In the genomic region with DNA sequence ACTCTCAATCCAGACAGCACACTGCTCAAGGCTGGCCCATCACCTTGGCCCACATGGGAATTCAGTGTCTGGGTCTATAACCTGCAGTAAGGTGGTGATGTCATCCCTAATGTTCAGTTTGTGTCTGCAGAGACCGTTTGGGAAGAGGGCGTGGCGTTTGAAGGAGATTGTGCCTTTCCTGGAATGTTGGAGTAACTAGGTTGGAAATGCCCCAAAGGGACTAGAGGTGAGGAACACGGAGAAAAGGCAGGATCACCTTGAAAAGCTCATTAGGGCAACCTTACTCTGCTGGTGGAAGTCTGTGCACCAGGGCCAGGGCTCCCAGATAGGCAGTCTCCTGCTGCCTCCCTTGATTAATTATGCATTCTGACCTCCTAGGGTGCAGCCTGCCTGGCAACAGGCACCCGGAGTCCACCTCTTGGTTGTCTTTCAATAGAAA, we compare ENCODE assay signal across 9 mouse cellular contexts.
DNase-seq lines count a peak whose midpoint lies in the region; ATAC-seq and TF ChIP-seq lines count a peak whose summit lies in the region.
"Had no signal": no experiment of that assay in that cellular context is flagged by ENCODE, and none has a peak within 500 bp of the region (broad histone marks: within the 10 kb centered on the region; RNA-seq: fewer than 3 reads in every experiment).

No protein-coding gene starts in this region.

- no peaks in the 10 kb centered on the region for H3K27me3 ChIP-seq in limb, embryonic 14.5 days (ENCODE audit: control insufficient read depth, insufficient read depth, low read length)
- no peaks in the 10 kb centered on the region for H3K27me3 ChIP-seq in limb, embryonic 10.5 days (ENCODE audit: low read depth, poor library complexity, severe bottlenecking)
- H3K27me3 ChIP-seq in forebrain, embryonic 10.5 days (ENCODE audit: poor library complexity, severe bottlenecking): no peaks in the 10 kb centered on the region
- no peaks in the 10 kb centered on the region for H3K27me3 ChIP-seq in hindbrain, embryonic 15.5 days
- H3K27me3 ChIP-seq in midbrain, embryonic 13.5 days: no peaks in the 10 kb centered on the region
- H3K27me3 ChIP-seq: lung, embryonic 15.5 days had no signal

- no peaks in the 10 kb centered on the region for H3K9me3 ChIP-seq in limb, embryonic 14.5 days (ENCODE audit: control insufficient read depth, low read length)
- no peaks in the 10 kb centered on the region for H3K9me3 ChIP-seq in limb, embryonic 10.5 days (replicated peaks)
- no peaks in the 10 kb centered on the region for H3K9me3 ChIP-seq in forebrain, embryonic 10.5 days
- H3K9me3 ChIP-seq in hindbrain, embryonic 15.5 days: no peaks in the 10 kb centered on the region
- H3K9me3 ChIP-seq in midbrain, embryonic 13.5 days: no peaks in the 10 kb centered on the region
- H3K9me3 ChIP-seq: lung, embryonic 15.5 days had no signal

- peak; percentile 58; the same call in 1 of the 2 replicates for ATAC-seq in limb, embryonic 14.5 days (ENCODE audit: low FRiP score, low read depth)
- ATAC-seq in hindbrain, embryonic 15.5 days (ENCODE audit: low FRiP score, low read depth): peak; percentile 71
- ATAC-seq in midbrain, embryonic 13.5 days: peak; percentile 71
- no peak for ATAC-seq in inflammation-experienced regulatory T-cells, adult 6 months
- ATAC-seq in monocyte, adult 5-6 weeks (replicated peaks; ENCODE audit: insufficient number of reproducible peaks, low FRiP score, low TSS enrichment, poor library complexity, severe bottlenecking): no peak

- no peak overlapping the region for H3K4me2 ChIP-seq in limb, embryonic 14.5 days (replicated peaks; ENCODE audit: low read depth, low read length, severe bottlenecking)
- peak overlapping the region; percentile 48 for H3K4me2 ChIP-seq in hindbrain, embryonic 15.5 days
- peak overlapping the region; percentile 39 for H3K4me2 ChIP-seq in midbrain, embryonic 13.5 days (replicated peaks)
- H3K4me2 ChIP-seq: lung, embryonic 15.5 days had no signal

- H3K9ac ChIP-seq in limb, embryonic 14.5 days (ENCODE audit: low read depth, low read length, severe bottlenecking): no peak overlapping the region
- H3K9ac ChIP-seq in hindbrain, embryonic 15.5 days: 0 out of 2 replicates have a peak overlapping the region, but pooled peaks have one; percentile 29
- no peak overlapping the region for H3K9ac ChIP-seq in midbrain, embryonic 13.5 days (replicated peaks)
- H3K9ac ChIP-seq: lung, embryonic 15.5 days had no signal

- TF ChIP-seq POLR2A in limb, embryonic 14.5 days (IDR thresholded peaks at IDR 0.05; ENCODE audit: borderline replicate concordance, extremely low read depth, insufficient read depth, insufficient read length): no peak

- 30% methylated on average over 5 of the region's 5 CpGs for WGBS in limb, embryonic 14.5 days
- WGBS in limb, embryonic 10.5 days: 35% methylated on average over 5 of the region's 5 CpGs
- 26% methylated on average over 5 of the region's 5 CpGs for WGBS in forebrain, embryonic 10.5 days
- 17% methylated on average over 5 of the region's 5 CpGs for WGBS in hindbrain, embryonic 15.5 days
- WGBS in midbrain, embryonic 13.5 days: 22% methylated on average over 5 of the region's 5 CpGs

- 0 out of 2 replicates have a peak, but pooled peaks cover 3% of the 10 kb centered on the region for H3K4me1 ChIP-seq in limb, embryonic 14.5 days (ENCODE audit: control insufficient read depth, insufficient read depth, low read length)
- peaks cover 5% of the 10 kb centered on the region for H3K4me1 ChIP-seq in limb, embryonic 10.5 days
- H3K4me1 ChIP-seq in forebrain, embryonic 10.5 days: peaks cover 34% of the 10 kb centered on the region
- H3K4me1 ChIP-seq in hindbrain, embryonic 15.5 days (replicated peaks): peaks cover 25% of the 10 kb centered on the region
- H3K4me1 ChIP-seq in midbrain, embryonic 13.5 days (replicated peaks): peaks cover 37% of the 10 kb centered on the region

- H3K27ac ChIP-seq in limb, embryonic 14.5 days (replicated peaks; ENCODE audit: low read depth, low read length): no peak overlapping the region
- H3K27ac ChIP-seq in limb, embryonic 10.5 days: no peak overlapping the region
- peak overlapping the region; percentile 71 for H3K27ac ChIP-seq in forebrain, embryonic 10.5 days
- peak overlapping the region; percentile 80 for H3K27ac ChIP-seq in hindbrain, embryonic 15.5 days (replicated peaks)
- H3K27ac ChIP-seq in midbrain, embryonic 13.5 days: peak overlapping the region; percentile 69
- H3K27ac ChIP-seq: lung, embryonic 15.5 days had no signal

- H3K36me3 ChIP-seq in limb, embryonic 14.5 days (ENCODE audit: control insufficient read depth, insufficient read depth, low read length): no peaks in the 10 kb centered on the region
- H3K36me3 ChIP-seq in limb, embryonic 10.5 days: no peaks in the 10 kb centered on the region
- no peaks in the 10 kb centered on the region for H3K36me3 ChIP-seq in forebrain, embryonic 10.5 days (replicated peaks)
- no peaks in the 10 kb centered on the region for H3K36me3 ChIP-seq in hindbrain, embryonic 15.5 days
- H3K36me3 ChIP-seq in midbrain, embryonic 13.5 days: no peaks in the 10 kb centered on the region
- H3K36me3 ChIP-seq: lung, embryonic 15.5 days had no signal

- H3K4me3 ChIP-seq in limb, embryonic 14.5 days (replicated peaks; ENCODE audit: low read length): no peak overlapping the region
- no peak overlapping the region for H3K4me3 ChIP-seq in limb, embryonic 10.5 days
- H3K4me3 ChIP-seq in forebrain, embryonic 10.5 days: no peak overlapping the region; the same call in 1 of the 2 replicates
- H3K4me3 ChIP-seq in hindbrain, embryonic 15.5 days: peak overlapping the region; percentile 21
- H3K4me3 ChIP-seq in midbrain, embryonic 13.5 days (replicated peaks): 0 out of 2 replicates have a peak overlapping the region, but pooled peaks have one; percentile 2
- H3K4me3 ChIP-seq: lung, embryonic 15.5 days had no signal

- peak; percentile 38 for DNase-seq in limb, embryonic 14.5 days (ENCODE audit: low spot score)
- no peak for DNase-seq in limb, embryonic 10.5 days (ENCODE audit: low spot score)
- DNase-seq in forebrain, embryonic 10.5 days (ENCODE audit: extremely low spot score, low spot score): no peak
- DNase-seq in urinary bladder, postnatal 14 days (ENCODE audit: low spot score): no peak

Comparison
In these comparisons a context has a peak if more than half of its experiments do, and no peak if none do; other contexts are left out.
1. ATAC-seq: peak in limb, embryonic 14.5 days (single experiment), hindbrain, embryonic 15.5 days (single experiment) and midbrain, embryonic 13.5 days (single experiment); none in inflammation-experienced regulatory T-cells, adult 6 months (single experiment) and monocyte, adult 5-6 weeks (single experiment).
2. H3K27ac ChIP-seq: peak in forebrain, embryonic 10.5 days (single experiment), hindbrain, embryonic 15.5 days (single experiment) and midbrain, embryonic 13.5 days (single experiment); none in limb, embryonic 14.5 days (single experiment) and limb, embryonic 10.5 days (single experiment).
3. H3K4me3 ChIP-seq: peak in hindbrain, embryonic 15.5 days (single experiment) and midbrain, embryonic 13.5 days (single experiment); none in limb, embryonic 14.5 days (single experiment), limb, embryonic 10.5 days (single experiment) and forebrain, embryonic 10.5 days (single experiment).